Mouse (Mus musculus): ENCODE results near the gene Gtf2ird1.

DNA sequence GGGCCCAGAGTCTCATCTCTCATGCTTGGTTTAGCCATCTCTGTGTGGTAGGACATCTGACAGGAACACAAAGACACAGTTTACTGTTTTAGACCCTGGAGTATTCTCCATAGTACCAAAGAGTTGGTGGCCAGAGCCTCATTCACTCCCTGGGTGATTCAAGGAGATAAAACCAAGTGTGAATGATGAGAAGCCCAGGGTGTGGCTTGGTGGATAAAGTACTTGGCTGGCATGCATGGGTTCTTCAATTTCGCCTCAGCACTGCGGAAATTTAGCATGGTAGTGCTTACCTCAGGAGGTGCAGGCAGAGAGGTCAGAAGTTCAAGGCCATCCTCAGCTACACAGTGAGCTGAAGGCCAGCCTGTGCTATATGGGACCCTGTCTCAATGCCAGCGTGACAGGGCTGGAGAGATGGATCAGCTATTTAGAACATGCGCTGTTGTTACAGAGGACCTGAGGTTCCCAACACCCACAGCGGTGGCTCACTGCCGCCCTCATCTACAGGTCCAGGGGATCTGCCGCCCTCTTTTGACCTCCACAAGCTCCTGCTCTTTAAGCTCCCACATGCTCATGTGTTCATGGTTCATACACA lies 13.1 kb upstream of the Gtf2ird1 start:
- TF ChIP-seq CTCF (IDR thresholded peaks at IDR 0.05; ENCODE audit: extremely low read depth, insufficient read depth, low read length) (no peak), POLR2A (IDR thresholded peaks at IDR 0.05; ENCODE audit: extremely low read depth, insufficient read depth, low read length) (no peak)
